Mouse (Mus musculus) hindbrain, embryonic 11.5 days (tissue): ENCODE data around the gene Gm21760. TPM values are rescaled to one million over a fixed set of nuclear protein-coding genes. Genes with fewer than 3 reads are reported as not detected.
"Not testable (repeated sequence)": the region's sequence is repeated elsewhere in the genome, so short reads cannot be mapped to it uniquely, and the experiment has no call there.

Experiments
- ATAC-seq: fragments of 200-750 bp; cut with Nextera tagmentation; 2 replicates; pipeline ENCODE4 v1.8.0; 2017; ENCODE audit warnings: mild to moderate bottlenecking, moderate TSS enrichment, moderate library complexity; ENCODE audit not compliant: low FRiP score
- DNase-seq: peaks from one replicate; pipeline ENCODE4 v3.0.0-alpha.2; 2015; ENCODE audit warnings: low spot score
- H3K27ac ChIP-seq: fragments of 300-500 bp; sonication (generic); 2 replicates; pipeline ENCODE4 v1.5.1; 2014; ENCODE audit warnings: mild to moderate bottlenecking, low read depth, low read length
- H3K27me3 ChIP-seq: fragments of 300-500 bp; sonication (generic); 2 replicates; pipeline ENCODE4 v1.6.1; 2014; ENCODE audit warnings: mild to moderate bottlenecking, low read length, moderate library complexity, mixed read lengths; ENCODE audit not compliant: control insufficient read depth, insufficient read depth
- H3K36me3 ChIP-seq: fragments of 300-500 bp; sonication (generic); 2 replicates; pipeline ENCODE4 v1.6.1; 2014; ENCODE audit warnings: mild to moderate bottlenecking, low read length, moderate library complexity, mixed read lengths; ENCODE audit not compliant: control insufficient read depth, insufficient read depth
- H3K4me1 ChIP-seq: fragments of 300-500 bp; sonication (generic); replicated peaks from 2 replicates; pipeline ENCODE4 v1.6.1; 2014; ENCODE audit warnings: low read length, mixed read lengths; ENCODE audit not compliant: control insufficient read depth, insufficient read depth
- H3K4me2 ChIP-seq: fragments of 300-500 bp; sonication (generic); replicated peaks from 2 replicates; pipeline ENCODE4 v1.6.1; 2014; ENCODE audit warnings: mild to moderate bottlenecking, low read depth, low read length
- H3K4me3 ChIP-seq: fragments of 300-500 bp; sonication (generic); 2 replicates; pipeline ENCODE4 v1.5.1; 2014; ENCODE audit warnings: low read depth, low read length
- H3K9ac ChIP-seq: fragments of 300-500 bp; sonication (generic); 2 replicates; pipeline ENCODE4 v1.6.1; 2014; ENCODE audit warnings: low read depth, low read length
- H3K9me3 ChIP-seq: fragments of 300-500 bp; sonication (generic); 2 replicates; pipeline ENCODE4 v1.6.1; 2016; ENCODE audit warnings: low read length; ENCODE audit not compliant: control insufficient read depth
- WGBS: fragments of 180-500 bp; shearing (Covaris S2); extraction: QIAGEN DNeasy Blood & Tissue Kit; methylation state at CpG from one replicate; pipeline ENCODE4 v1.1.7; 2014; 5-methylcytosine and 5-hydroxymethylcytosine counted together
- polyA plus RNA-seq: library from polyadenylated mRNA; unstranded; fragments of >200 nt; fragmentation: Nextera tagmentation; extraction: Ambion mirVana; gene quantifications from 2 replicates; pipeline ENCODE4 v1.2.1, GENCODE M21; 2014

Gm21760 gene
- polyA plus RNA-seq, result not detected in 2 replicates

GRCm38 (mm10) chrY:80133479-80133878 lies at the start of gene Gm21760:
Gene Gm21760 (plus strand): TSS chrY:80133779.
- DNase-seq, H3K36me3 ChIP-seq, ATAC-seq, H3K9ac ChIP-seq, H3K9me3 ChIP-seq, H3K4me1 ChIP-seq, H3K4me3 ChIP-seq, H3K4me2 ChIP-seq, H3K27me3 ChIP-seq, H3K27ac ChIP-seq: not testable (repeated sequence)
- WGBS, result no CpG with 5 or more reads among the region's 6 CpGs
